ENCODE assay signal across 7 mouse cellular contexts in genomic region chr7:99858813-99859585, GRCm38 (mm10). TPM values are rescaled to one million over a fixed set of nuclear protein-coding genes. Genes with fewer than 3 reads are reported as not detected.
DNase-seq lines count a peak whose midpoint lies in the region; ATAC-seq lines count a peak whose summit lies in the region.

TSS of gene Xrra1 (plus strand) at chr7:99859116.

- H3K27ac ChIP-seq in embryonic facial prominence, embryonic 11.5 days (replicated peaks; ENCODE audit: low read depth, low read length), result no peak within 1 kb of the TSS
- H3K27ac ChIP-seq in limb, embryonic 10.5 days, result peak within 1 kb of the TSS; percentile 92
- H3K27ac ChIP-seq in midbrain, embryonic 13.5 days, result peak within 1 kb of the TSS; percentile 85

- H3K36me3 ChIP-seq in embryonic facial prominence, embryonic 11.5 days (replicated peaks; ENCODE audit: control insufficient read depth, insufficient read depth, low read depth, low read length), result no peaks in the 10 kb centered on the region; the same call in 1 of the 2 replicates
- peaks cover 28% of the 10 kb centered on the region for H3K36me3 ChIP-seq in limb, embryonic 10.5 days
- peaks cover 15% of the 10 kb centered on the region for H3K36me3 ChIP-seq in midbrain, embryonic 13.5 days

- no peaks in the 10 kb centered on the region for H3K27me3 ChIP-seq in embryonic facial prominence, embryonic 11.5 days (ENCODE audit: control insufficient read depth, insufficient read depth, low read length)
- H3K27me3 ChIP-seq in limb, embryonic 10.5 days (ENCODE audit: low read depth, poor library complexity, severe bottlenecking), result no peaks in the 10 kb centered on the region
- H3K27me3 ChIP-seq in midbrain, embryonic 13.5 days, result no peaks in the 10 kb centered on the region

- ATAC-seq in embryonic facial prominence, embryonic 11.5 days (replicated peaks; ENCODE audit: insufficient number of reproducible peaks, low FRiP score, low TSS enrichment, low read depth), result peak; percentile 98
- peak; percentile 93 for ATAC-seq in granulocyte monocyte progenitor cell, adult 5-6 weeks (replicated peaks; ENCODE audit: poor library complexity, severe bottlenecking)
- peak; percentile 99 for ATAC-seq in midbrain, embryonic 13.5 days

- no peaks in the 10 kb centered on the region; the same call in 1 of the 2 replicates for H3K4me1 ChIP-seq in embryonic facial prominence, embryonic 11.5 days (ENCODE audit: control insufficient read depth, insufficient read depth, low read length)
- peaks cover 17% of the 10 kb centered on the region for H3K4me1 ChIP-seq in limb, embryonic 10.5 days
- H3K4me1 ChIP-seq in midbrain, embryonic 13.5 days (replicated peaks), result peaks cover 20% of the 10 kb centered on the region

- H3K9me3 ChIP-seq in embryonic facial prominence, embryonic 11.5 days (replicated peaks; ENCODE audit: control insufficient read depth, low read length), result no peaks in the 10 kb centered on the region
- H3K9me3 ChIP-seq in limb, embryonic 10.5 days (replicated peaks), result no peaks in the 10 kb centered on the region
- no peaks in the 10 kb centered on the region for H3K9me3 ChIP-seq in midbrain, embryonic 13.5 days

- H3K4me2 ChIP-seq in embryonic facial prominence, embryonic 11.5 days (ENCODE audit: low read depth, low read length), result peak within 1 kb of the TSS; percentile 82
- peak within 1 kb of the TSS; percentile 96 for H3K4me2 ChIP-seq in midbrain, embryonic 13.5 days (replicated peaks)

- peak; percentile 98 for DNase-seq in adrenal gland, postnatal 14 days
- DNase-seq in embryonic facial prominence, embryonic 11.5 days (ENCODE audit: low spot score), result peak; percentile 99
- peak; percentile 98 for DNase-seq in kidney, adult 11 months
- DNase-seq in limb, embryonic 10.5 days (ENCODE audit: low spot score), result peak; percentile 98
- peak; percentile 92 for DNase-seq in spleen, adult 12 weeks (ENCODE audit: low spot score)

- H3K9ac ChIP-seq in embryonic facial prominence, embryonic 11.5 days (replicated peaks; ENCODE audit: low read length), result peak within 1 kb of the TSS; percentile 96
- H3K9ac ChIP-seq in midbrain, embryonic 13.5 days (replicated peaks), result peak within 1 kb of the TSS; percentile 92

- H3K4me3 ChIP-seq in embryonic facial prominence, embryonic 11.5 days (ENCODE audit: low read depth, low read length), result peak within 1 kb of the TSS; percentile 81
- peak within 1 kb of the TSS; percentile 70 for H3K4me3 ChIP-seq in limb, embryonic 10.5 days
- H3K4me3 ChIP-seq in midbrain, embryonic 13.5 days (replicated peaks), result peak within 1 kb of the TSS; percentile 87

- under 1% methylated on average over 42 of the region's 42 CpGs for WGBS in embryonic facial prominence, embryonic 11.5 days
- WGBS in limb, embryonic 10.5 days, result under 1% methylated on average over 42 of the region's 42 CpGs
- WGBS in midbrain, embryonic 13.5 days, result under 1% methylated on average over 42 of the region's 42 CpGs

RNA-seq across cellular contexts. Expression of gene Xrra1, which starts in this region (rescaled TPM):
- total RNA-seq in adrenal gland, postnatal 14 days (2021), result 1.1 and 2.0 TPM in 2 replicates
- polyA plus RNA-seq in embryonic facial prominence, embryonic 11.5 days (2014; fragmentation: Nextera tagmentation; extraction: Ambion mirVana), result 0.20 and 0.52 TPM in 2 replicates
- total RNA-seq in granulocyte monocyte progenitor cell, adult 5-6 weeks (2014; fragmentation: Nextera tagmentation), result 1.3 TPM in 1 of 2 replicates, not detected in the other
- total RNA-seq in granulocyte monocyte progenitor cell, adult 5-6 weeks (2017), result not detected in 2 replicates
- 0.31 and 0.35 TPM in 2 replicates for polyA plus RNA-seq in limb, embryonic 10.5 days (2016; fragmentation: Nextera tagmentation; extraction: Ambion mirVana)
- 0.62 and 0.79 TPM in 2 replicates for polyA plus RNA-seq in midbrain, embryonic 13.5 days (2015; fragmentation: Nextera tagmentation; extraction: Ambion mirVana)

Comparison
In these comparisons a context has a peak if more than half of its experiments do, and no peak if none do; other contexts are left out.
1. Peak in DNase-seq, ATAC-seq, H3K4me3 ChIP-seq, H3K9ac ChIP-seq and H3K4me2 ChIP-seq in embryonic facial prominence, embryonic 11.5 days; RNA of the gene not detected or under 1 TPM.
2. Peak in DNase-seq, H3K4me3 ChIP-seq and H3K27ac ChIP-seq in limb, embryonic 10.5 days; RNA of the gene not detected or under 1 TPM.
3. Peak in ATAC-seq, H3K4me3 ChIP-seq, H3K27ac ChIP-seq, H3K9ac ChIP-seq and H3K4me2 ChIP-seq in midbrain, embryonic 13.5 days; RNA of the gene not detected or under 1 TPM.